Mouse (Mus musculus): ENCODE measurements around the gene Adm2.

- TF ChIP-seq MAFK (IDR thresholded peaks at IDR 0.05; ENCODE audit: insufficient read depth, low read depth, low read length) (no peak), ZNF384 (IDR thresholded peaks at IDR 0.05; ENCODE audit: low read depth, low read length) (no peak)
Observed at GRCm38 (mm10) chr15:89339696-89340095, 17.2 kb downstream of the Adm2 start.

Measured in ES-E14 (cell line).